Mouse (Mus musculus) embryo, embryonic 11 days (tissue): Measurements from ENCODE around the gene Apol7e.
"Not testable (repeated sequence)": the region's sequence is repeated elsewhere in the genome, so short reads cannot be mapped to it uniquely, and the experiment has no call there.

Experiments
- DNase-seq: peaks from one replicate; pipeline ENCODE4 v3.0.0-alpha.2; 2015

The Apol7e gene

DNA sequence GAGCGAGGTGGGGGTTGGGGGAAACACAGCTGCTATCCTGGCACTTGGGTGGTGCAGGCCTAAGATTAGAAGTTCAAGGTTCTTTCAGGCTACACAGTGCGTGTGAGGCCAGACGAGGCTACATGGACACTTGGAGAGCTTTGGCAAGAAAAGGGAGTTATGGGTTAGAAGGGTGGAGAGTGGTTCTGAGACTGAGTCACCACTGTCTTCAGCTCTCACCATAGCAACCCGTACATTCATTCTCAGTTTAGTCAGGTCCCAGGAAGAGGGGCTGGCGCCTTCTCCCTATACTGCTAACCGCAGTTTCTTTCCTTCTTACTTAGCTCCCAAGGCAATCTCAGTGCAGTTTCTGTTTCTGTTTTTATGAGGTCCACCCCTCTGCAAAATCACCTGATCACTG lies 42.9 kb downstream of the Apol7e start:
- not testable (repeated sequence) for DNase-seq

- no peak for DNase-seq
Observed at GRCm38 (mm10) chr15:77744632-77745031, 46.0 kb downstream of the Apol7e start.

GRCm38 (mm10) chr15:77745081-77745480 lies 46.4 kb downstream of the Apol7e start:
- DNase-seq: no peak

DNA sequence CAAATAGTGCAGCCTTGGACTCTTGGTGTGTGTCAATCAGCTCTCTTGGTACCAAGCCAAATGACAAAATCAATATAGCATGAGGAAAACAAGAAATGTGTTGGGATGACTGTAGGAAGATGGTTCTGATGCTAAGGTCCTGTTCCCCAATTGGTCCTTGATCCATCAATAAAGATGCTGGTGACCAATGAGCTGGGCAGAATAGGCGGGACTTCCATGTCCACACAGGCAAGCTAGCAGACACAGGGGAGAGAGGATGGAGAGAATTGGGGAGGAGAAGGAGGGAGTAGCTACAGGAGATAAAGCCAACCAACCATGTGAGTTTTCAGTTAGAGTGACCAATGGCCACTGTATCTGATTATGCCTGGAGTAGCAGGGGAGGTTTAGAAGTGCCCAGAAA lies 47.7 kb downstream of the Apol7e start:
- no peak for DNase-seq

DNA sequence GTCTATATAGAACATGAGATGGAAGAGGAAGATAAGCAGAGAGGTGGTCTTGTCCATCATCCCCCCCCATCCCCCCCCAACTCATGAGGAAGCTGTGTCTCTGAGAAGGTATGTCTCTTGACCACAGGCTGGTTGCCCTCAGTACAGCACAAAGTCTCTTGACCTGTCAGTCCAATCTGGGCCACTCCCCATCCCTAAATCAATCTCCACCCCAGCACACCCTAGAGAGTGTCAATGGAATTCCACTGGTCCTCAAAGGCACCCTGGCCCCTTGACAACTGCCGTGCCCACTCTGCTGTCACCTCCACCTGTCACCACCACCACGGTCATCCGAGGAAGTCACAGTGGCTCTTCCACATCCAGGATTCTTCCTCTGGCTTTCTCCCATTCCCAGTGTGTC lies 49.8 kb downstream of the Apol7e start:
- no peak for DNase-seq

DNA sequence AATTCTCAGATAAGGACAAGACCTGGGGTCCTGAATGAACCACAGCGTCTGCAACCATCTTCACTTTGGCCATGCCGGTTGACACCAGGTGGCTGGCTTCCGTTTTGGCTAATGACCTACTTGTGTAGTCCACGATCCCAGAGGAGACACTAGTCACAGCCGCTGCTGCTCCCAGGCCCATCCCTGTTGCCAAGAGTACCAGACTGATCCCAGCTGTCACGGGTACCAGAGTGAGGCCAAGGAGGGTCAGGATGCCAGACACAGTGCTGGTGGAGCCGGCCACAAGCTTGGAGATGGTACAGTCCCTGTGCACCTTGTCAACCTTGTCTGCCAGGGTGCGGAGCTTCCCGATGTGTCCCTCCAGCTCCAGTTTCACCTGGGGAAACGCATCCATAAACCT lies 51.1 kb downstream of the Apol7e start:
- no peak for DNase-seq

GRCm38 (mm10) chr15:77750461-77750860 lies 51.8 kb downstream of the Apol7e start:
- peak; percentile 36 for DNase-seq

- no peak for DNase-seq
Observed at GRCm38 (mm10) chr15:77752443-77752842, 53.8 kb downstream of the Apol7e start.

DNA sequence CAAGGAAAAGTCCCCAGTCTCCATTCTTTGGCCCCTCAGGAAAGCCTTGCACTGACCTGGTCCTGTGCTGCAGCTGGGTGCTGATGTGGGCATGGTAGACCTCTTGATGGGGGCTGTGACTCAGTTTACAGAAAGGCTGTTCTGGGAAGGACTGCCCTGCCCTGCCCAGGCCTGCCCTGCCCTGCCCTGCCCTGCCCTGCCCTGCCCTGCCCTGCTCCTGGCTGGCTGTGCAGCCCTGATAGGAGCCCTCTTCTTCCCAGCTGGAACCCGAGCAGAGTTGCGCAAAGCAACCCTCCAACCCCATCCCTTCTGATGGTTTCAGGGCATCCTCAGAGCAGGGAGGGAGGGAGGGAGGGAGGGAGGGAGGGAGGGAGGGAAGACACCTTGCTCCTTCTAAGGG lies 56.5 kb downstream of the Apol7e start:
- DNase-seq: no peak

DNA sequence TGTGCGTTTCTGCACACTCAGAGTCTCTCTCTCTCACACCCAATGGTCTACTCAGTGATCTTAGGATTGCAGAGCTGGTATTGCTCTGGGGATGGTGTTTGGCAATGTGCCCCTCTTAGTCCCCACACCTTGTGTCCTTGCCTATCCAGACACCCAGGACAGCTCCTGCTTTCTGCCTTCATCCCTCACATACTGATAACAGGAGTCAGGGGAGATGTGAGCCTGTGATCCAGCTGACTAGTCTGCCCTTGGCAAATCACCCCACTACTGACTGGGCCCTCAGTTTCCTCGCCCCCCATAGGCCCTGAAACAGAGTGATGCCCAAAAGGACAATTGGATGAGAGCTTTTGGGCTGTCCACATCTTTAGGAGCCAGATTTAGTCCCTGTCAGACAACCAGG lies 57.4 kb downstream of the Apol7e start:
- DNase-seq: no peak

DNA sequence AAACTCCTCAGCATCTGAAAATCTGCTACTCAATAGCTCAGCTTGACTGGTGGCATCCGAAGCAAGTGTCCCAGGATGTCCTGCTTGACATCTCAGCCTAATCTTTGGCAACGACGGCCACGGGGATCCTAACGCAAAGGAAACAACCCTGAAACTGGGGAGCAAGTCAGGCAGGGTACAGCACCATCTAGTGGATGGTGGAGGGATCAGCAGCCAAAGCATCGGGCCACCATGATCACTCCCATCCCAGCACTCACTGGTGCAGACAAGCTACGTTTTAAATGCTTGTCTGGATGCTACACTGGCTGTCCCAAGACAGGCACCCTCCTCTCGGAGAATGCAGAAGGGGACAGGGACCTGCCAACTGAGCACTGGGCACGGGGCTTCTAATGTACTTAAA lies 58.2 kb downstream of the Apol7e start, which contains the start of gene Apol8:
Apol8 (minus strand) TSS at position 156 of the 400 bp plus-strand sequence.
- DNase-seq: peak; percentile 71

GRCm38 (mm10) chr15:77757586-77758226 lies 59.0 kb downstream of the Apol7e start:
- DNase-seq: no peak

DNA sequence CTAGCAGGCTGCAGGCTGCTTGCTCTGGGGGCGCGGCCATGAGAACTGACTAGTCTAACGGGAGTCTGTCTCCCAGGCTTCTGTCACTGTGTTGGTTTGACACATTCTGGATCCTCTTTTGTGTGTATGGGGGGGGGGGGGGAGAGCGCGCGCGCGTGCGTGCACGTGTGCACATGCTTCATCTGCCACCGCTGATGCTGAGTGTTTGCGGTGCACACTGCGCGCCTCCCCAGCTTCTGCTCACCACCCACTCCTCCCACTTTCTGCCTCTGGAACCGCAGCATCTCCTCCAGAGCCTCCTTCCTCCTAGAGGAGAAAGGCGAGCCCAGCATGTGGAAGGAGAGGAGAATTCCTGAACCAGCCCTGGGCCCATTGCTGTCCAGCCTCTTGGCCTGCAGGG lies 61.4 kb downstream of the Apol7e start:
- DNase-seq: no peak

GRCm38 (mm10) chr15:77761083-77761482 lies 62.4 kb downstream of the Apol7e start:
- DNase-seq: no peak

- peak; percentile 61 for DNase-seq
Observed at GRCm38 (mm10) chr15:77761561-77762380, 63.1 kb downstream of the Apol7e start.

DNA sequence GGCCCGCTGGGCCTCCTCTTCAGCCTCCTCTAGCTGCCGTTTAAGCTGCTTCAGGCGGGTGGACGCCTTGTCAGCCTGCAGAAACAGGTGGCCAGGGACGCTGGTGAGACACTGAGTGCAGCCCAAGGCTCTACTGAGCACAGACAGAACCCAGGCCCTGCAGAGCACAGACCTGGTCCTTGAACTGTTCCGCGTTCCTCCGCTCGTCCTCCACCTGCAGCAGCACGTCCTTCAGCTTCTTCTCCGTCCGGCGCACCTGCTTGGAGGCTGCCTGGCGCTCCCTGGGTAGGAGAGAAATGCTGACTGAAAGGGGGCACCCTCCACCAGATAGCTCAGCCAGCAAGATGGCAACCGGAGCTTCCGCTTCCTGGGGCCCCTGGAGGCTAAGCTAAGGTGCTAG lies 64.4 kb downstream of the Apol7e start:
- no peak for DNase-seq

GRCm38 (mm10) chr15:77763702-77764101 lies 65.0 kb downstream of the Apol7e start:
- DNase-seq: no peak

- DNase-seq: no peak
Observed at GRCm38 (mm10) chr15:77764391-77765006, 65.8 kb downstream of the Apol7e start.

- no peak for DNase-seq
Observed at GRCm38 (mm10) chr15:77765484-77766093, 66.9 kb downstream of the Apol7e start.

DNA sequence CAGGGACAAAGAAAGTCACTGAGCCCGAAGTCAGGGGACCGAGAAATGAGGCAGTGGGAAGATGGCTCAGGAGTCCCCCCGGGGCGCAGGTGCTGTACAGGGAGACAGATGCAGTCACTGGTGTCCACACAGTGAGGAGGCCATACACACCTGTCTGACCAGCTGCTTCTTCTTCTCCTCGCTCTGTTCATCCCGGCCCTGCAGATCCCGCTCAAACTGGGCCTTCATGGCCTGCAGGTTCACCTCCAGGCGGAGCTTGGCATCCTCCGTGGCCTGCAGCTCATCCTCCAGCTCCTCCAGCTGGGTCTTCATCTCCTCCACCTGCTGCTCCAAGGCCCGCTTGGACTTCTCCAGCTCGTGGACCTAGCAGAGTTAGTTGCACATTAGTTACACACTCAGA lies 68.3 kb downstream of the Apol7e start:
- DNase-seq: no peak
